Mouse (Mus musculus): ENCODE results near the gene Echdc2. TPM values are rescaled to one million over a fixed set of nuclear protein-coding genes. Genes with fewer than 3 reads are reported as not detected.
"Not testable (repeated sequence)": the region's sequence is repeated elsewhere in the genome, so short reads cannot be mapped to it uniquely, and the experiment has no call there.

The Echdc2 gene
- polyA plus RNA-seq, 1 experiment from 2014 or later = 15.4 TPM

DNA sequence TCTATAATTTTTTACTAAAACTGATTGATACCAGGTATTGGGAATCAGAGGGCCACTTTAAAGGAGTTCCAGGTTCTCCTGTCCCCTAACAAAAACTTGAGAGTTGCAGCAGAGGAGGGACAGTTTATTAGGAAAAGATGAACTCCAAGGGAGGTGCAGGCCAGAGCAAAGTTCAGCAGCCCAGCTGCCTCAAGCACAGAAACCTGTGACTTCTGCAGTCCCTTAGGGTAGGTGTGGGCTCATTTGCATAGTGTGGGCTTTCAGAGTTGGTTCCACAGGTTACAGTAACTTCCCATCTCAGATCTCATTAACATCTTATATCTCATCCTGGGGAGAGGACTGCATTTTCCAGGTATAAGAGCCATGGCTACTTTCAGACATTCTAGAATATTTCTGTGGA, 21.5 kb upstream of the Echdc2 start:
- Histone ChIP-seq H3K27ac (replicated peaks) (no peak overlapping the region), H3K27me3 (no peaks in the 10 kb centered on the region), H3K9ac (no peak overlapping the region), H3K4me1 (replicated peaks) (no peaks in the 10 kb centered on the region), H3K4me2 (no peak overlapping the region), H3K36me3 (replicated peaks) (no peaks in the 10 kb centered on the region), H3K4me3 (replicated peaks) (no peak overlapping the region), H3K9me3 (replicated peaks) (no peaks in the 10 kb centered on the region)
- ATAC-seq (ENCODE audit: insufficient read depth) = no peak

DNA sequence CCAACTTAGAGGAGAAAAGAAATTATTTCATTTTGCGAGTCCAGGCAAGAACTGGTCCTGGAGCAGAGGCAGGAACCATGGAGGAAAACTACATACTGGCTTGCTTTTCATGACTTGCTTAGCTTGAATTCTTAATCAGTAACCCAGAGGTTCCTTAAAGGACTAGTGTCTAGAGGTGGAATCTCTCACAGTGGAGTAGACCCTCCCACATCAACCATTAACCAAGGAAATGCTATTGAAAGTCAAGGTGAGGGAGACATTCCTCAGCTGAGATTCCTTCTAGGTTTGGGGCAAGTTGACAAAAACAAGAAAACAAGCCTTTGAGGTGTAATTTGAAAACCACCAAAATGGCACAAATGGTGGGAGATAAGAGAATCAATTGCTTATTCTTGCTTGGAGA, 20.4 kb upstream of the Echdc2 start, which contains the start of gene Scp2:
Scp2 (minus strand) TSS at position 119 of the 400 bp plus-strand sequence.
- H3K36me3 ChIP-seq (replicated peaks) = no peaks in the 10 kb centered on the region
- H3K9me3 ChIP-seq (replicated peaks) = no peaks in the 10 kb centered on the region
- 57% methylated on average over 1 of the region's 1 CpGs for WGBS (ENCODE audit: insufficient replicate concordance)
- no peaks in the 10 kb centered on the region for H3K4me1 ChIP-seq (replicated peaks)
- H3K27ac ChIP-seq (replicated peaks) = no peak within 1 kb of the TSS
- no peak within 1 kb of the TSS for H3K4me2 ChIP-seq
- ATAC-seq (ENCODE audit: insufficient read depth) = no peak
- no peaks in the 10 kb centered on the region for H3K27me3 ChIP-seq
- no peak within 1 kb of the TSS for H3K4me3 ChIP-seq (replicated peaks)
- H3K9ac ChIP-seq = no peak within 1 kb of the TSS

DNA sequence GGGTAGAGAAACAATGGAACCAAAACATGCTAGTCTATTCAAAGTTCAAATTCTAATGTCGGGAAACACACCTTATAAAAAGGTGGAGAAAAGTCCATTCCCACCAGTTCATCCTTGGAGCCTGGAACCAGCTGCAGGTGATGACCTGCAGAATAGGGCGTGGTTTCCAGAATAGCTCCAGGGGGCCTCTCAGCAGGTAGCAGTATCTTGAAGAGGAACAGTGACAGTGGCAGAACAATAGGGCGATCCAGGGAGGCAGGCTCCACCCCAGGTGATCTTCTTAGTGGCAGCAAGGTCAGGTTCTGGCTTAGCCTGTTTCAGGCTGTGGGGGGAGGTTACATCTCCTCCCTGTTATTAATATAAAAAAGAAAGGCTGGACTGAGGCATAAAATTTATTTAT, 19.7 kb upstream of the Echdc2 start:
- H3K4me2 ChIP-seq; H3K9me3 ChIP-seq (replicated peaks); ATAC-seq (ENCODE audit: insufficient read depth); H3K4me1 ChIP-seq (replicated peaks); H3K27me3 ChIP-seq; H3K36me3 ChIP-seq (replicated peaks); H3K4me3 ChIP-seq (replicated peaks); H3K9ac ChIP-seq; H3K27ac ChIP-seq (replicated peaks): not testable (repeated sequence)
- WGBS (ENCODE audit: insufficient replicate concordance) = 39% methylated on average over 3 of the region's 3 CpGs

DNA sequence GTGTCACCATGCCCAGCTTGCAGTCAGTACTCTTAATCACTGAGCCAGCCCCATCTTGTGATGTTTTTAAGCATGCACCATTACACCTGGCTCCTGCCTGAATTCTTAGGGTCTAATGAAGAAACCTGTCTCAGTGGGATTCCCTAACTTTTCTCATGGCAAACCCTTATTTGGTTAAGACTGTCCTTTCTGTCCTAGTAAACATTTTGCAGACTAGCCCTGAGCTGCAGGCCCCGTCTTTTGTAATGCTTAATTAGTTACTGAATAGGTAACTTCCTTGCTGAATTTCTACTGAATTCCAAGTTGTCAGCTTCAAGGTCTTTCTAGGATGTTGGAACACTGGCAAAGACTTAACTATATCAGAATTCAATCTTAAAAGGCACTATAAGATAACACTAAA, 10.1 kb upstream of the Echdc2 start:
- not testable (repeated sequence) for H3K36me3 ChIP-seq (replicated peaks); H3K27me3 ChIP-seq; H3K4me2 ChIP-seq; H3K9me3 ChIP-seq (replicated peaks); H3K9ac ChIP-seq; H3K4me3 ChIP-seq (replicated peaks); ATAC-seq (ENCODE audit: insufficient read depth); H3K27ac ChIP-seq (replicated peaks); H3K4me1 ChIP-seq (replicated peaks)
- WGBS (ENCODE audit: insufficient replicate concordance) = 59% methylated on average over 1 of the region's 1 CpGs

- H3K4me3 ChIP-seq (replicated peaks) = no peak overlapping the region
- 70% methylated on average over 8 of the region's 8 CpGs for WGBS (ENCODE audit: insufficient replicate concordance)
- H3K36me3 ChIP-seq (replicated peaks) = no peaks in the 10 kb centered on the region
- H3K9me3 ChIP-seq (replicated peaks) = no peaks in the 10 kb centered on the region
- peaks cover 31% of the 10 kb centered on the region for H3K27me3 ChIP-seq
- no peak overlapping the region for H3K4me2 ChIP-seq
- 0 out of 2 replicates have a peak, but pooled peaks cover 4% of the 10 kb centered on the region for H3K4me1 ChIP-seq (replicated peaks)
- H3K9ac ChIP-seq = no peak overlapping the region
- H3K27ac ChIP-seq (replicated peaks) = no peak overlapping the region
- ATAC-seq (ENCODE audit: insufficient read depth) = no peak
These were observed 3.3 kb upstream of the Echdc2 start for GRCm38 (mm10) chr4:108161936-108162335.

DNA sequence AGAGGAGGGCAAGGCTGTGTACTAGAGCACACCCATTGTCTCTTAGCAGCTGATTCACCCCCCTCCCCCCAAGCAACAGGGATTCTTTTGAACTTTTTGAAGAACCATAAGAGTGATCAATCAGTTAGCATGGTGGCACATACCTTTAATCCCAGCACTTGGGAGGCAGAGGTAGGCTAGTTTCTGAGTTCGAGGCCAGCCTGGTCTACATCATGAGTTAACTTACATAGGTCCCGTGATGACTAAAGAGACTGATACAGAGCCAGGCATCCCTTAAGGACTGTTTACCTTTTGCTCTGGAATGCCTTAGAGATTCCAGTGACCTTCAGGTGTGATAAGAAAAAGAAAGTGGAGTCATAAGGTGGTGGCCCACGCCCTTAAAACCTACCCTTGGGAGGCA, 1.9 kb upstream of the Echdc2 start:
- H3K4me2 ChIP-seq = no peak overlapping the region

DNA sequence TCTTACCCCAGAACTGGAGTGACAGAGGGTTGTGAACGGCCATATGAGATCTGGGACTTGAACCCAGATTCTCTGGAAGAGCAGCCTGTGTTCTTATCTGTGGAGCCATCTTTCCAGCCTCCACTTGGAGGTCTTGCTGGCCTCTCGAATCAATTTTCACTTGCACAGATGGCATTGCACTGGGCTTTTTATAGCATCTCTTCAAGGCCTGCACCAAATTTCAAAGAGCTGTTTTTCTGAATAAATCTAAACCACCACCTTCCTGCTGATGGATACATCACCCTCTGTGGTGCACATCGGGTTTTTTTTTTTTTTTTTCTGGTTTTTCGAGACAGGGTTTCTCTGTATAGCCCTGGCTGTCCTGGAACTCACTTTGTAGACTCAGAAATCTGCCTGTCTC, 1.6 kb downstream of the Echdc2 start:
- Histone ChIP-seq H3K4me3 (replicated peaks) (no peak overlapping the region), H3K27me3 (peaks cover 31% of the 10 kb centered on the region), H3K36me3 (replicated peaks) (no peaks in the 10 kb centered on the region), H3K27ac (replicated peaks) (no peak overlapping the region), H3K4me2 (no peak overlapping the region), H3K4me1 (replicated peaks) (0 out of 2 replicates have a peak, but pooled peaks cover 4% of the 10 kb centered on the region), H3K9ac (no peak overlapping the region), H3K9me3 (replicated peaks) (no peaks in the 10 kb centered on the region)
- WGBS (ENCODE audit: insufficient replicate concordance) = 54% methylated on average over 4 of the region's 4 CpGs
- ATAC-seq (ENCODE audit: insufficient read depth) = no peak

More for the DNA sequence above, 1.9 kb upstream of the Echdc2 start:
- WGBS (ENCODE audit: insufficient replicate concordance) = 52% methylated on average over 3 of the region's 3 CpGs
- H3K36me3 ChIP-seq (replicated peaks) = no peaks in the 10 kb centered on the region
- no peaks in the 10 kb centered on the region for H3K9me3 ChIP-seq (replicated peaks)
- no peak overlapping the region for H3K4me3 ChIP-seq (replicated peaks)
- ATAC-seq (ENCODE audit: insufficient read depth) = no peak
- H3K27ac ChIP-seq (replicated peaks) = no peak overlapping the region
- H3K27me3 ChIP-seq = peaks cover 31% of the 10 kb centered on the region
- H3K9ac ChIP-seq = no peak overlapping the region
- 0 out of 2 replicates have a peak, but pooled peaks cover 4% of the 10 kb centered on the region for H3K4me1 ChIP-seq (replicated peaks)

DNA sequence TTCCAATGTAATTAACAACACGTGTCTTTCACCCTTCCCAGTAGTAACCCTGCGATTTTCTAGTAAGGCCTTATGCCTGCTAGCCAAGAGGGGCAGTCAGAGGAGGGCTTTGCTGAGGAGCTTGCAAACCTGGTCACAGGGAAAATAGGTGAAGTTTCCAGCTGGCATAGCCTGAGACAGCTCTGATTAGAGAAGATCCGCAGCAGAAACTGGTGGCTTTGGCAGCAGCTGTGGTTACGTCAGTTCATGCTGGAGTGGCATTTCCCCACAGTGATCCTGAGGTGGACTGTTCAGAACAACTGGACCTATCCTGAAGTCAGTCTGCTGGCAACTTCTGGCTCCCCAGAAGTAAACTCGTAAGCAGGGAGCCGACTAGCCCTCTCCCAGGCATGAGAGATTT, 2.8 kb downstream of the Echdc2 start:
- no peaks in the 10 kb centered on the region for H3K9me3 ChIP-seq (replicated peaks)
- no peak overlapping the region for H3K4me3 ChIP-seq (replicated peaks)
- no peak overlapping the region for H3K9ac ChIP-seq
- 0 out of 2 replicates have a peak, but pooled peaks cover 4% of the 10 kb centered on the region for H3K4me1 ChIP-seq (replicated peaks)
- 69% methylated on average over 6 of the region's 6 CpGs for WGBS (ENCODE audit: insufficient replicate concordance)
- H3K27ac ChIP-seq (replicated peaks) = no peak overlapping the region
- no peak overlapping the region for H3K4me2 ChIP-seq
- peaks cover 31% of the 10 kb centered on the region for H3K27me3 ChIP-seq
- no peak for ATAC-seq (ENCODE audit: insufficient read depth)
- no peaks in the 10 kb centered on the region for H3K36me3 ChIP-seq (replicated peaks)

GRCm38 (mm10) chr4:108182278-108182677, 17.0 kb downstream of the Echdc2 start:
- Histone ChIP-seq H3K9ac (no peak overlapping the region), H3K4me3 (replicated peaks) (no peak overlapping the region), H3K27me3 (no peaks in the 10 kb centered on the region), H3K27ac (replicated peaks) (no peak overlapping the region), H3K9me3 (replicated peaks) (no peaks in the 10 kb centered on the region), H3K4me1 (replicated peaks) (no peaks in the 10 kb centered on the region), H3K4me2 (no peak overlapping the region), H3K36me3 (replicated peaks) (no peaks in the 10 kb centered on the region)
- WGBS (ENCODE audit: insufficient replicate concordance) = 63% methylated on average over 1 of the region's 1 CpGs
- ATAC-seq (ENCODE audit: insufficient read depth) = no peak

GRCm38 (mm10) chr4:108192821-108193323, 27.6 kb downstream of the Echdc2 start:
- H3K27ac ChIP-seq (replicated peaks) = no peak overlapping the region
- no peak overlapping the region for H3K9ac ChIP-seq
- no peaks in the 10 kb centered on the region for H3K36me3 ChIP-seq (replicated peaks)
- no peak overlapping the region for H3K4me3 ChIP-seq (replicated peaks)
- no peak overlapping the region for H3K4me2 ChIP-seq
- H3K27me3 ChIP-seq = no peaks in the 10 kb centered on the region
- WGBS (ENCODE audit: insufficient replicate concordance) = 49% methylated on average over 2 of the region's 2 CpGs
- no peak for ATAC-seq (ENCODE audit: insufficient read depth)
- no peaks in the 10 kb centered on the region for H3K4me1 ChIP-seq (replicated peaks)
- H3K9me3 ChIP-seq (replicated peaks) = no peaks in the 10 kb centered on the region

- H3K4me2 ChIP-seq = no peak overlapping the region
- no peak overlapping the region for H3K4me3 ChIP-seq (replicated peaks)
- no peak for ATAC-seq (ENCODE audit: insufficient read depth)
- no peaks in the 10 kb centered on the region for H3K4me1 ChIP-seq (replicated peaks)
- no peak overlapping the region for H3K27ac ChIP-seq (replicated peaks)
- H3K9me3 ChIP-seq (replicated peaks) = no peaks in the 10 kb centered on the region
- no peaks in the 10 kb centered on the region for H3K36me3 ChIP-seq (replicated peaks)
- WGBS (ENCODE audit: insufficient replicate concordance) = 70% methylated on average over 6 of the region's 6 CpGs
- no peak overlapping the region for H3K9ac ChIP-seq
- no peaks in the 10 kb centered on the region for H3K27me3 ChIP-seq
These were observed 31.1 kb downstream of the Echdc2 start for GRCm38 (mm10) chr4:108196277-108196855.

GRCm38 (mm10) chr4:108199236-108199635, 34.0 kb downstream of the Echdc2 start:
- WGBS (ENCODE audit: insufficient replicate concordance) = 29% methylated on average over 2 of the region's 2 CpGs
- no peaks in the 10 kb centered on the region for H3K9me3 ChIP-seq (replicated peaks)
- no peaks in the 10 kb centered on the region for H3K4me1 ChIP-seq (replicated peaks)
- no peak overlapping the region for H3K4me2 ChIP-seq
- no peak for ATAC-seq (ENCODE audit: insufficient read depth)
- no peaks in the 10 kb centered on the region for H3K27me3 ChIP-seq
- no peak overlapping the region for H3K9ac ChIP-seq
- no peak overlapping the region for H3K4me3 ChIP-seq (replicated peaks)
- no peak overlapping the region for H3K27ac ChIP-seq (replicated peaks)
- no peaks in the 10 kb centered on the region for H3K36me3 ChIP-seq (replicated peaks)

Measured in liver, embryonic 15.5 days (tissue).